Mouse (Mus musculus) spleen, adult 2 months (tissue): ENCODE data around the gene Lkaaear1.

Source experiments
- CTCF ChIP-seq: fragments of 200-500 bp; IDR thresholded peaks from 2 replicates; pipeline ENCODE4 v1.5.1; 2011; ENCODE audit warnings: mild to moderate bottlenecking, inconsistent platforms; ENCODE audit not compliant: insufficient read depth, insufficient read length, insufficient replicate concordance; ENCODE audit errors: extremely low read depth
- POLR2A ChIP-seq: fragments of 200-500 bp; IDR thresholded peaks from 2 replicates; pipeline ENCODE4 v1.6.1; 2011; ENCODE audit warnings: low read depth, low read length, inconsistent platforms

DNA sequence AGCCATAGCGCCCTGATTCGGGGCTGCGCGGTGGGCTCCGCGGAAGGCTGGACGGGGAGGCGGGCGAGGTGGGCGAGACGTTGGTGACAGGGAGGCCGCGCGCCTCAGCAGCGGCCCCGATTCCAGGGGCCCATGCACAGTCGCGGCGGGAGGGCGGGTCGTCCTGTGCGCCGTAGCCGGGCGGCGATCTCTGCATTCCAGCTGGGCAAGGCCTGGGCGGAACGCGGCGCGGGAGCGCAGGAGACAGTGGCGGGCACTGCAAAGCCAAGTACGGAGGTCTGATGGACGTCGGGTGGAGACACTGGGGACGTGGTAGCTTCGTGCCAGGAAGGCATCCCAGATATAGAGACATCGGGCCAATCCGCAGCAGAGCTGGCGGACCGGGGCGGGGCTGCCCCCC, 26.9 kb downstream of the Lkaaear1 start, which contains the start of gene Sox18:
- no peak for TF ChIP-seq CTCF
- TF ChIP-seq POLR2A, result no peak; the same call in 1 of the 2 replicates
